Mouse (Mus musculus) A20 (cell line): ENCODE data around the gene Prm3.
A peak's percentile ranks its signal among the peaks of the same experiment; 100 is the strongest.

Experiments used
- DNase-seq: peaks from one replicate; pipeline ENCODE4 v3.0.0-alpha.2; 2011; ENCODE audit warnings: low read depth, low spot score

Gene Prm3

GRCm38 (mm10) chr16:10790702-10791101, at the start of gene Prm3:
Gene Prm3, minus strand, starts transcription at chr16:10790914.
- DNase-seq: no peak

DNA sequence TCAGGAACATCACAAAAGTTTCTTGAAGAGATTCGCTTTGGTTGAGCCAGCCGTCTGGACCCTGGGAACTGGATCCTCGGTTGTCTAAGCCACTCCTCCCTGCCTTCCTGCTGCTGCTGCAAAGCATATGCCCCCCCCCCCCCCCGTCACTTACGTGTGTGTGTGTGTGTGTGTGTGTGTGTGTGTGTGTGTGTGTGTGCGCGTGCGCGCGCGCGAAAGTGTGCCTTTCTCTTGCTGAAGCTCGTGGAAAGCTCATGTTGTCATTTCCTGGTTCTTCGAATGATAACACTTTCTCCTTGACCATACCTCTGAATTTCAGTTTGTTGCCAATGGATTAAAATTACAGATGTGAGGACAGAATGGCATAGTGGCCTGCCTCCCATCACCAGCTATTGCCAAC, 49.3 kb upstream of the Prm3 start:
- DNase-seq: no peak

- DNase-seq: no peak
Observed at GRCm38 (mm10) chr16:10838487-10839245, 48.0 kb upstream of the Prm3 start.

DNA sequence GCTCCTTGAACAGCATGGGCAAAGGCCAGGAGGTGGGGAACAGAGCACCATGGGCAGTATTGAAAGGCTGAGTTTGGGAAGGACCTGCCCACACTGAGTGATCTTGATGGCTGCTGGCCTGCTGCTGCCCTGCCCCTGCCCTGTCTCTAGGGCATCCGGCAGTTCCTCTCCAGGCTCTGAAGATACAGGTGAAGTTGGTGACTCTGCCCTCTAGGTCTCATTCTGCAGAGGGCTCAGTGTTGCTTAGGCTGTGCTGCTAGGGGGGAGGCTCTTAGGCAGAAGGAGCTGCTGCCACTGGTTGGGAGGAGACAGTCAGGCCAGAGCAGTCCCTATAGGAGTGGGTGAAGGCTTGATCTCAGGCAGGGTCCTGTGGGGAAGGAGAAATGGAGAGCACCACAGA, 47.2 kb upstream of the Prm3 start:
- no peak for DNase-seq

DNA sequence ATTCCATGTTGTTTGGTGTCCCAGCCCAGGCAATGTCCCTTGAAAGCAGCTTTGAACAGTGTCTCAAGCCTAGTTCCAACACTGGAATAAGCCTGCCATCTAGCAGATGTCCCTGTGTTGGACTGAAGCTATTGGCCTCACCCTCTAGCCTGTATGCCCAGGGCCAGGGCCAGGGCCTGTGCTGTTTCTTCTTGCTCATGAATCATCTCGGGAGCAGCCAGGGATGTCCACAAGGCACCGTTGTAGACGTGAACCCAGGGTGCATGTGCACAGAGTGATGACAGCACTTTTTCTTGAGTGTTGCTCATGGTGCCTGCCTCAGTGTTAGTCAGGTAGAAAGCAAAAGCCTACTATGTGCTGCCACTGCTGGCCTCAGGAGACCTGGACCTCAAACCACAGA, 46.5 kb upstream of the Prm3 start:
- no peak for DNase-seq

GRCm38 (mm10) chr16:10836388-10836787, 45.7 kb upstream of the Prm3 start:
- no peak for DNase-seq

- DNase-seq: peak; percentile 93
Observed at GRCm38 (mm10) chr16:10834911-10835587, 44.3 kb upstream of the Prm3 start, which contains the start of gene Rmi2. Gene Rmi2, plus strand, starts transcription at chr16:10835059.

DNA sequence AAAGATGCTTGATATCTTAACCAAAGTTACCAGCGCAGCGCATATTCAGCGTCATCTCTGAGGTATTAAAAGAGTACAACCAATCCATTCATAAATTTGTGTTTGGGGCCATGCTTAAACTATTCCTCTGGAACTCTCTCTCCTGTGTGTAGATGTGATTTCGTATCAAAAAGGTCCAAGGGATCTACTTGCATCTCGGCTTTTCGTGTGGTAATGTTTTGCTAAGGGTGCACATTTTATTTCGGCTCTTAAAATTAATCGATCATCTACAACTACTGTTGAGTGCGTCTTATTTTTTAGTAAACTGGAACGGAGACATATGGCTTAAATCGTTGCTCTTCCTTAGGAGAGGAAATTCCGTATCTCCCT, 43.8 kb upstream of the Prm3 start:
- no peak for DNase-seq

- DNase-seq: no peak
Observed at GRCm38 (mm10) chr16:10828461-10828805, 37.7 kb upstream of the Prm3 start.

GRCm38 (mm10) chr16:10827766-10828460, 37.2 kb upstream of the Prm3 start:
- DNase-seq: no peak

GRCm38 (mm10) chr16:10827269-10827668, 36.6 kb upstream of the Prm3 start:
- no peak for DNase-seq

DNA sequence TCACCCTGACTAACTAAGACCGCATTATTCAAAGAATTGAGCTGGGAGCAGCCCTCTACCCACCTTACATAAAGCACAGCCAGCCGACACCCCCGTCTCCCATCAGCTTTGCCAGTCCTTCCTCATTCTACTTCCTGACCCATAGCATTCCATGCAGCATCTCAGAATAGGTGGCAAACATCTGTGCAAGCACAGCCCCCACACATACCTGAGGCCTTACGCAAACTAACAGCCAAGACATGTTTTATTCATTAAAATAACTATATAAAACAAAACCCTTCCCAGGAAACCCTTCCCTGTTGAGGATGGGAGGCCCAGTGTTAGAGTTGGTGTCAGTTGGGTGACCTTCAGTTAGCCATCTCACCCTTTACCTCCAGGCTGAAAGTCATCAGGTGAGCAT, 35.1 kb upstream of the Prm3 start:
- DNase-seq: no peak

- no peak for DNase-seq
Observed at GRCm38 (mm10) chr16:10824536-10824935, 33.8 kb upstream of the Prm3 start.

DNA sequence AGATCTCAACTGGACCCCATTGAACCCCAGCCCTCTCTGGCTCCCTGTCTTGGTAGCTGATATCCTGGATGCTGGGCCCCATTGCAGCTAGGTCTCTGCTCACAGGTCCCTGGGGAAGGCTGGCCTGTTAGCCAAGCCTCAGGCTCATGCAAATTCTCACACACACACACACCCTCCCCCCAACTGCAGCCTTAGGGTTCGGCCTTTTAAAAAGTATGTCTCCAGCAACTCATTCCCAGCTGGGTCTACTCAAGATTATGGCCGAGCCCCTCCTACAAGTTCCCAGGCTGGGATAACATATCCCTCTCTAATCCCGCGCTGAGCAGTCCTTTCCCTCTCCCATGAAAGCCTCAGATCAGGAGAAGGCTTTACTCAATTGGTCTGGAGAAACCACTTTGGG, 30.7 kb upstream of the Prm3 start:
- DNase-seq: peak; percentile 51

- DNase-seq: no peak
Observed at GRCm38 (mm10) chr16:10819966-10820365, 29.3 kb upstream of the Prm3 start.

GRCm38 (mm10) chr16:10818579-10819135, 27.9 kb upstream of the Prm3 start:
- peak; percentile 30 for DNase-seq

DNA sequence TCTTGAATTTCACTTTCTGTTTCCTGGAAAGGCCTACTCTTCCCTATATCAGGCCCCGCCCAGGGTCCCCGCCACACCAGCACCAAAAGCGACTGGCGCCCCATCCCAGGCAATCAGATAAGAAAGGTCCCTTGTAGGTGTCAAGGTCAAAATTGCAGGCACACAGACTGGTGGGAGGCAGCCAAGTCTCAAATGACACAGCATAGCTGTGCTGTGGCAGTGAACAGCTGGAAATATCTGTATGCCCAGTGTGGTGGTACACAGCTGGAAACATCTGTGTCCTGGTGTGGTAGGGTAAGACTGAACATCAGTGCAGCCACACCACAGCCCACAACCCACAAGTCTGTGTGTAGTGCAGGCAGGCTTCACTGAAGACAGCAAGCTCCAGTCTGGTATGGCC, 24.1 kb upstream of the Prm3 start:
- no peak for DNase-seq

- no peak for DNase-seq
Observed at GRCm38 (mm10) chr16:10813726-10814125, 23.0 kb upstream of the Prm3 start.

- DNase-seq: no peak
Observed at GRCm38 (mm10) chr16:10812865-10813371, 22.2 kb upstream of the Prm3 start, which contains the start of gene Gm11172. Gene Gm11172, plus strand, starts transcription at chr16:10812915.

GRCm38 (mm10) chr16:10810376-10810775, 19.7 kb upstream of the Prm3 start:
- DNase-seq: no peak

GRCm38 (mm10) chr16:10805789-10806527, 15.2 kb upstream of the Prm3 start, which contains the start of gene Prm1:
Gene Prm1, minus strand, starts transcription at chr16:10805839.
- peak; percentile 88 for DNase-seq
